Mouse (Mus musculus): Measurements from ENCODE around the gene E130114P18Rik.

DNA sequence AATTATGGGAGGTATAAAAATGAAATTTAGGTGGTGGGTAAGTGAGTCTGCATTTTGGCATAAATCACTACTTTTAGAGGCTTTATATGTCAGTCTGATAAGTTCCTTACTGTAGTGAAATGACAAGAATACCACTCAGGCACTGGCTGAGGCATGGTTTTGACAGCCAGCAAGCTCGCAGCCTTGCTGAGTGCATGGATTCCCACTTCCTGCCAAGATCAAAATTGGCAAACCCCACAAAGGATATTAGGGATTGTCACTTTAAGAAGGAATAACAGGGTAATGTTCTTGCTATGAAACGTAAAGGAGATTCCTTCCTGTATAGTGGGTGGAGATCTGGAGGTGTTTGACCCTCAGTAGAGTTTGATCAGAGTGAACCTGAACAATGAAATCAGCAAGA, 27.4 kb upstream of the E130114P18Rik start:
- TF ChIP-seq CTCF (IDR thresholded peaks at IDR 0.05; ENCODE audit: control insufficient read depth, insufficient read depth, insufficient read length) (no peak), USF1 (IDR thresholded peaks at IDR 0.05; ENCODE audit: low read depth) (no peak), MYOD1 (IDR thresholded peaks at IDR 0.05; ENCODE audit: control insufficient read depth, insufficient read length, low read depth) (no peak), MYOG (IDR thresholded peaks at IDR 0.05; ENCODE audit: control insufficient read depth, extremely low read depth, insufficient read length) (no peak), MAX (IDR thresholded peaks at IDR 0.05) (no peak), CEBPB (IDR thresholded peaks at IDR 0.05; ENCODE audit: low read depth) (no peak), FOSL1 (IDR thresholded peaks at IDR 0.05; ENCODE audit: insufficient read depth, low read length, poor library complexity, severe bottlenecking) (no peak)

Data from C2C12 (cell line).